Mouse (Mus musculus) thymus, adult 2 months (tissue): Measurements from ENCODE around the gene Plekhg2.

Experiments used
- CTCF ChIP-seq: fragments of 200-500 bp; IDR thresholded peaks from 2 replicates; pipeline ENCODE4 v1.5.1; 2012; ENCODE audit warnings: mild to moderate bottlenecking, control low read depth, low read length, moderate library complexity, borderline replicate concordance; ENCODE audit not compliant: control insufficient read depth, poor library complexity, insufficient read depth; ENCODE audit errors: extremely low read depth
- POLR2A ChIP-seq: fragments of 200-500 bp; IDR thresholded peaks from 2 replicates; pipeline ENCODE4 v1.6.1; 2012; ENCODE audit warnings: mild to moderate bottlenecking, low read length, control low read depth, moderate library complexity; ENCODE audit not compliant: control insufficient read depth, poor library complexity, insufficient read depth; ENCODE audit errors: extremely low read depth

- no peak for TF ChIP-seq POLR2A
- no peak for TF ChIP-seq CTCF
Measured at GRCm38 (mm10) chr7:28362441-28363060, 9.8 kb downstream of the Plekhg2 start.
